Mouse (Mus musculus) embryo, embryonic 10.5 days (tissue): ENCODE data around the gene Cep78.

Experiments used
- DNase-seq: peaks from one replicate; pipeline ENCODE4 v3.0.0-alpha.2; 2015; ENCODE audit warnings: low spot score

Cep78 gene

GRCm38 (mm10) chr19:15984449-15985171 lies at the start of gene Cep78:
Cep78 (minus strand) TSS chr19:15984989.
- DNase-seq, result peak; percentile 94

GRCm38 (mm10) chr19:16031276-16031675 lies 46.5 kb upstream of the Cep78 start:
- no peak for DNase-seq

GRCm38 (mm10) chr19:16029253-16029771 lies 44.5 kb upstream of the Cep78 start:
- peak; percentile 43 for DNase-seq

GRCm38 (mm10) chr19:16028746-16029252 lies 44.0 kb upstream of the Cep78 start:
- no peak for DNase-seq

GRCm38 (mm10) chr19:16027876-16028670 lies 43.3 kb upstream of the Cep78 start:
- no peak for DNase-seq

GRCm38 (mm10) chr19:16026276-16026675 lies 41.5 kb upstream of the Cep78 start:
- DNase-seq, result no peak

- DNase-seq, result peak; percentile 20
These were observed 37.4 kb upstream of the Cep78 start for GRCm38 (mm10) chr19:16022178-16022577.

GRCm38 (mm10) chr19:16016171-16016570 lies 31.4 kb upstream of the Cep78 start:
- no peak for DNase-seq

GRCm38 (mm10) chr19:16015191-16015968 lies 30.6 kb upstream of the Cep78 start:
- DNase-seq, result no peak

- DNase-seq, result no peak
These were observed 25.1 kb upstream of the Cep78 start for GRCm38 (mm10) chr19:16009746-16010337.

GRCm38 (mm10) chr19:16009111-16009510 lies 24.3 kb upstream of the Cep78 start:
- DNase-seq, result no peak

- DNase-seq, result no peak
These were observed 22.3 kb upstream of the Cep78 start for GRCm38 (mm10) chr19:16007131-16007530.

GRCm38 (mm10) chr19:15998157-15998556 lies 13.4 kb upstream of the Cep78 start:
- DNase-seq, result peak; percentile 85

- DNase-seq, result no peak
These were observed 12.2 kb upstream of the Cep78 start for GRCm38 (mm10) chr19:15996901-15997564.

- no peak for DNase-seq
These were observed 5.3 kb upstream of the Cep78 start for GRCm38 (mm10) chr19:15990102-15990501.

- DNase-seq, result no peak
These were observed 454 bp upstream of the Cep78 start for GRCm38 (mm10) chr19:15985172-15985713.

GRCm38 (mm10) chr19:15983739-15984344 lies 947 bp downstream of the Cep78 start:
- peak; percentile 48 for DNase-seq

GRCm38 (mm10) chr19:15982926-15983738 lies 1.7 kb downstream of the Cep78 start:
- peak; percentile 60 for DNase-seq

- peak; percentile 82 for DNase-seq
These were observed 2.9 kb downstream of the Cep78 start for GRCm38 (mm10) chr19:15981861-15982260.
